Mouse (Mus musculus): ENCODE results near the gene Cilp.

DNA sequence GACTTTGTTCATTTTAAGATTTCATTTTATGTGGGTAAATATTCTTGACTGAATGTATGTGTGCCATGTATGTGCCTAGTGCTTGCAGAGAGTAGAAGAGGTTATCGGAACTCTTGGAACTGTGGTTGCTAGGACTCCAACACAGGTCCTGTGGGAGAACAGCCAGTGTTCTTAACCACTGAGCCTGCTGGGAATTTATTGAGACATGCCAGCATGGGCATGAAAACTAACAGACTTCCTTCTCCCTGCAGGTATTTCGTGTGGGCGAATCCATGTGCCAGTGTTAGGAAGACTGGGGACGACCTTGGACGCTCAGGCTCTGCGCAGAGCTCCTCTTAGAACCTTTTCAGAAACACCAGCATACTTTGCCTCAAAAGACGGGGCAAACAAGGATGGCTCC, 34.7 kb downstream of the Cilp start:
- no peak for TF ChIP-seq MYOG (IDR thresholded peaks at IDR 0.05; ENCODE audit: control insufficient read depth in 1 of 3, insufficient read depth in 1 of 3, insufficient read length in 2 of 3, low read depth in 2 of 3)
- TF ChIP-seq CEBPB (IDR thresholded peaks at IDR 0.05; ENCODE audit: insufficient read depth, poor library complexity, severe bottlenecking) = no peak

Measured in myocyte (in vitro differentiated cells).